Mouse (Mus musculus) CH12.LX (cell line): ENCODE measurements around the gene Dnajb7. TPM values are rescaled to one million over a fixed set of nuclear protein-coding genes. Genes with fewer than 3 reads are reported as not detected.

Experiments
- DNase-seq: peaks from one replicate; pipeline ENCODE4 v3.0.0-alpha.2; 2013; ENCODE audit errors: extremely low read depth
- H3K27ac ChIP-seq: 2 replicates; pipeline ENCODE4 v1.5.1; 2012; ENCODE audit warnings: low read depth, mild to moderate bottlenecking, control low read depth, moderate library complexity; ENCODE audit not compliant: insufficient read depth
- H3K27me3 ChIP-seq: replicated peaks from 2 replicates; pipeline ENCODE3; 2012; ENCODE audit warnings: inconsistent platforms
- H3K36me3 ChIP-seq, 2 experiments: replicated peaks in 1 of 2; 2 replicates each; pipeline versions ENCODE3 to v1.6.1; 2012; ENCODE audit warnings: inconsistent platforms in 1 of 2, low read length in 1 of 2, mild to moderate bottlenecking in 1 of 2, mixed read lengths in 1 of 2, moderate library complexity in 1 of 2; ENCODE audit not compliant: control insufficient read depth in 1 of 2, insufficient read depth in 1 of 2
- H3K4me1 ChIP-seq, 2 experiments: 2 replicates each; pipeline ENCODE4 v1.6.1; 2012; ENCODE audit warnings: inconsistent platforms in 1 of 2, moderate library complexity in 1 of 2; ENCODE audit not compliant: insufficient read depth in 2 of 2, control insufficient read depth in 1 of 2
- H3K4me2 ChIP-seq: 2 replicates; pipeline ENCODE4 v1.6.1; 2012; ENCODE audit warnings: low read depth, mild to moderate bottlenecking, control low read depth; ENCODE audit not compliant: poor library complexity, insufficient read depth, severe bottlenecking
- H3K4me3 ChIP-seq, 3 experiments: fragments of 150-350 bp in 1 of 3; sonication (generic) in 1 of 3; replicated peaks in 1 of 3; 2 replicates each; pipeline versions ENCODE3 to v1.5.1; 2011 to 2012; ENCODE audit warnings: low read depth in 2 of 3, low read length in 2 of 3, mild to moderate bottlenecking in 2 of 3, moderate library complexity in 2 of 3, control low read depth in 1 of 3, improper control_type of control experiment in 1 of 3, inconsistent platforms in 1 of 3, mixed read lengths in 1 of 3; ENCODE audit not compliant: poor library complexity in 1 of 3
- H3K79me2 ChIP-seq: replicated peaks from 2 replicates; pipeline ENCODE4 v1.6.1; 2012; ENCODE audit warnings: mild to moderate bottlenecking, moderate library complexity; ENCODE audit not compliant: control insufficient read depth, poor library complexity, insufficient read depth, severe bottlenecking; ENCODE audit errors: extremely low read depth
- H3K9ac ChIP-seq: 2 replicates; pipeline ENCODE4 v1.6.1; 2012; ENCODE audit warnings: low read depth, mild to moderate bottlenecking, control low read depth, moderate library complexity; ENCODE audit not compliant: insufficient read depth
- H3K9me3 ChIP-seq: replicated peaks from 2 replicates; pipeline ENCODE3; 2012; ENCODE audit warnings: low read length, inconsistent platforms, mixed read lengths
- BHLHE40 ChIP-seq: IDR thresholded peaks from 2 replicates; pipeline ENCODE4 v1.6.1; 2011; ENCODE audit warnings: mild to moderate bottlenecking, low read depth, low read length, improper control_type of control experiment
- CHD1 ChIP-seq: IDR thresholded peaks from 2 replicates; pipeline ENCODE4 v1.6.1; 2012; ENCODE audit warnings: low read depth, low read length, improper control_type of control experiment, inconsistent platforms
- CHD2 ChIP-seq: IDR thresholded peaks from 2 replicates; pipeline ENCODE4 v1.6.1; 2011; ENCODE audit warnings: low read length, improper control_type of control experiment
- EP300 ChIP-seq: IDR thresholded peaks from 2 replicates; pipeline ENCODE4 v1.6.1; 2011; ENCODE audit warnings: low read length, improper control_type of control experiment
- ETS1 ChIP-seq: conservative IDR thresholded peaks from 2 replicates; pipeline ENCODE4 v1.6.1; 2012; ENCODE audit warnings: low read depth, mild to moderate bottlenecking, inconsistent platforms, low read length, improper control_type of control experiment, moderate library complexity
- GABPA ChIP-seq: IDR thresholded peaks from 2 replicates; pipeline ENCODE4 v1.6.1; 2012; ENCODE audit warnings: low read depth, low read length, improper control_type of control experiment, inconsistent platforms; ENCODE audit not compliant: insufficient replicate concordance
- HCFC1 ChIP-seq: IDR thresholded peaks from 2 replicates; pipeline ENCODE4 v1.6.1; 2012; ENCODE audit warnings: low read depth, mild to moderate bottlenecking, inconsistent platforms, low read length, improper control_type of control experiment
- IRF4 ChIP-seq: IDR thresholded peaks from 2 replicates; pipeline ENCODE4 v1.6.1; 2014; ENCODE audit warnings: low read depth, mild to moderate bottlenecking, inconsistent platforms, low read length, improper control_type of control experiment
- KAT2A ChIP-seq: IDR thresholded peaks from 2 replicates; pipeline ENCODE4 v1.6.1; 2012; ENCODE audit warnings: low read length, improper control_type of control experiment, inconsistent platforms; ENCODE audit not compliant: insufficient replicate concordance
- MAX ChIP-seq: IDR thresholded peaks from 2 replicates; pipeline ENCODE4 v1.6.1; 2011; ENCODE audit warnings: low read length, improper control_type of control experiment
- MAZ ChIP-seq: IDR thresholded peaks from 2 replicates; pipeline ENCODE4 v1.6.1; 2012; ENCODE audit warnings: low read depth, mild to moderate bottlenecking, inconsistent platforms, low read length, improper control_type of control experiment, moderate library complexity
- POLR2A ChIP-seq: IDR thresholded peaks from 2 replicates; pipeline ENCODE4 v1.6.1; 2011; ENCODE audit warnings: low read depth, mild to moderate bottlenecking, improper control_type of control experiment, low read length
- RCOR1 ChIP-seq: conservative IDR thresholded peaks from 2 replicates; pipeline ENCODE4 v1.6.1; 2012; ENCODE audit warnings: low read depth, mild to moderate bottlenecking, inconsistent platforms, low read length, improper control_type of control experiment
- SMC3 ChIP-seq: IDR thresholded peaks from 2 replicates; pipeline ENCODE4 v1.6.1; 2011; ENCODE audit warnings: low read depth, low read length, improper control_type of control experiment
- TCF12 ChIP-seq: IDR thresholded peaks from 2 replicates; pipeline ENCODE4 v1.6.1; 2014; ENCODE audit warnings: low read depth, mild to moderate bottlenecking, inconsistent platforms, low read length, improper control_type of control experiment
- UBTF ChIP-seq: IDR thresholded peaks from 2 replicates; pipeline ENCODE4 v1.6.1; 2012; ENCODE audit warnings: low read depth, mild to moderate bottlenecking, inconsistent platforms, low read length, improper control_type of control experiment, moderate library complexity
- USF1 ChIP-seq: IDR thresholded peaks from 2 replicates; pipeline ENCODE4 v1.6.1; 2014; ENCODE audit warnings: low read depth, mild to moderate bottlenecking, inconsistent platforms, low read length, improper control_type of control experiment
- ZMIZ1 ChIP-seq: IDR thresholded peaks from 2 replicates; pipeline ENCODE4 v1.6.1; 2012; ENCODE audit warnings: low read depth, mild to moderate bottlenecking, inconsistent platforms, low read length, improper control_type of control experiment
- ZNF384 ChIP-seq: IDR thresholded peaks from 2 replicates; pipeline ENCODE4 v1.6.1; 2012; ENCODE audit warnings: low read depth, low read length, improper control_type of control experiment, inconsistent platforms
- dilution Hi-C: fragments of 300-500 bp; cut with MboI; formaldehyde crosslinking; loops from 2 replicates; pipeline ENCODE4 v1.14.3; 2020; ENCODE audit warnings: low sequenced_read_pairs; ENCODE audit not compliant: extremely low pct_unique_long_range_greater_than_20kb, extremely low pct_ligation_motif_present
- in situ Hi-C: fragments of 300-500 bp; cut with MboI; formaldehyde crosslinking; loops from 3 replicates; pipeline ENCODE4 v1.14.3; 2019; ENCODE audit warnings: low sequenced_read_pairs, low pct_ligation_motif_present, low pct_unique_long_range_greater_than_20kb, mixed read lengths
- polyA plus RNA-seq: library from polyadenylated mRNA; unstranded; fragments of >175 nt; gene quantifications from 2 replicates; pipeline ENCODE4 v1.2.1, GENCODE M21; 2012; ENCODE audit warnings: low read depth; ENCODE audit not compliant: insufficient read length
- total RNA-seq, 2 experiments: library from RNA; depleted of rRNA; stranded (reverse); fragments of 300-350 nt in 1 of 2; fragments of >200 nt in 1 of 2; gene quantifications; 2 replicates each; pipeline ENCODE4 v1.2.3; 2012 to 2014

Gene Dnajb7
- total and polyA plus RNA-seq, 3 experiments: not detected

DNA sequence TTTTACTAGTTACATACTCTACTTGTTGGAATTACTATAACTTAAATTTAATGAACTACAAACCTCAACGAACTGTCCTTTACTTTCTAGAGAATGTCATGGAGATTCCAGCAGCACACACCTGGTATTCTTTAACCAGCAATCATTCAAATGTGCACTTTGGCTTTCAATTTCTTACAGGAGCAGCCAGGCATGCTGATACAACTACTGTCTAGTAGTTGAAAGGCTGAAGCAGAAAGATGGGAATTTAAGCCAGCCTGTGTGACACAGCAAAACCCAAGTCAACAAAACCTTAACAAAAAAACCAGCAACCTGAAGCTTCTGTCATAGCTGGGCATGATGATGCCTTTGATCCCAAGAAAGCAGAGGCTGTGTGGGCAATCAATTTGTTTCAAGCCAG lies 45.6 kb downstream of the Dnajb7 start:
- Histone ChIP-seq H3K9me3 (no peaks in the 10 kb centered on the region), H3K27me3 (no peaks in the 10 kb centered on the region), H3K9ac (no peak overlapping the region), H3K36me3 (peaks cover 20 to 59% of the 10 kb centered on the region in 2 experiments), H3K4me3 (no peak overlapping the region), H3K4me1 (peaks cover 4 to 42% of the 10 kb centered on the region in 2 experiments), H3K27ac (no peak overlapping the region), H3K4me2 (no peak overlapping the region), H3K79me2 (peaks cover 14% of the 10 kb centered on the region)
- no peak for DNase-seq
- in situ Hi-C loops (no loop called here), dilution Hi-C loops (no loop called here)
- no peak for TF ChIP-seq CHD2
- TF ChIP-seq MAX: no peak
- TF ChIP-seq TCF12: no peak
- no peak for TF ChIP-seq MAZ
- no peak for TF ChIP-seq GABPA
- no peak for TF ChIP-seq RCOR1
- TF ChIP-seq SMC3: no peak
- TF ChIP-seq UBTF: no peak
- no peak for TF ChIP-seq ZNF384
- TF ChIP-seq IRF4: no peak
- no peak for TF ChIP-seq USF1
- TF ChIP-seq KAT2A: no peak
- TF ChIP-seq ZMIZ1: no peak
- no peak for TF ChIP-seq ETS1
- no peak for TF ChIP-seq POLR2A
- no peak for TF ChIP-seq EP300
- TF ChIP-seq BHLHE40: no peak
- TF ChIP-seq CHD1: no peak

DNA sequence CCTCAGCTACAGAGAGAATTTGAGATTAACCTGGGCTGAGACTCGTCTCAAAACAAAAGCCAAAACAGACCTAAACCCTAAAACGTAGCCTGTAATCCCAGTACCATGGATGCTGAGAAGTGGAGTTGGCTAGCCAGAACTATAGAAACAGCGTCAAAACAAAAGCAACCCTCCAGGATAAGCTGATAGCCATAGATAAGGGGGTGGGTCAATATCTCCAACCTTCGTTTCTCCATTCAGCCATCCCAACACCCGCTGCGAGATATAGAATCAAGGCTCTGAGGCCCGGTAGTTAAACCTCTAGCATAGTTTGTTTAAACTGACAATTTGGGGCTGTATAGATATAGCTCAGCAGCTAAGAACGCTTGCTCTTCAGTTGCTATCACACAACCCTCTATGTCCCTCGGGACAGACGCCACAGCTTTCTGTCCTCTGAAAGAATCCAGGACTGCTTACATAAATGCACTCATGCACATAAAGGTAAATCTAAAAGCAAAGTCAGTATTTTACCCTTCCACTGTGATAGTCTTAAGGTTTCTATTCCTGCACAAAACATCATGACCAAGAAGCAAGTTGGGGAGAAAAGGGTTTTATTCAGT lies 46.6 kb downstream of the Dnajb7 start:
- H3K27ac ChIP-seq: no peak overlapping the region; the same call in 1 of the 2 replicates

More for the DNA sequence above, 46.6 kb downstream of the Dnajb7 start:
- no peak overlapping the region for H3K9ac ChIP-seq
- peak overlapping the region; percentile 68; the same call in 1 of the 2 replicates for H3K4me2 ChIP-seq
- no peaks in the 10 kb centered on the region for H3K9me3 ChIP-seq
- dilution Hi-C loops (no loop called here), in situ Hi-C loops (no loop called here)
- peak; percentile 20 for DNase-seq
- TF ChIP-seq HCFC1 (no peak), POLR2A (0 out of 2 replicates have a peak, but pooled peaks have one; percentile 11)
- H3K79me2 ChIP-seq: peaks cover 16% of the 10 kb centered on the region
- H3K27me3 ChIP-seq: no peaks in the 10 kb centered on the region
- no peak overlapping the region for H3K4me3 ChIP-seq
- peaks cover 15 to 52% of the 10 kb centered on the region in 2 experiments for H3K36me3 ChIP-seq
- H3K4me1 ChIP-seq: peaks cover 4 to 42% of the 10 kb centered on the region in 2 experiments
